Mouse (Mus musculus) cortical plate, adult 2 months (tissue): ENCODE measurements around the gene Prpf39. TPM values are rescaled to one million over a fixed set of nuclear protein-coding genes. Genes with fewer than 3 reads are reported as not detected.

Experiments used
- H3K27ac ChIP-seq: fragments of 200-500 bp; 2 replicates; pipeline ENCODE4 v1.5.1; 2012; ENCODE audit warnings: low read length, control low read depth, inconsistent platforms; ENCODE audit not compliant: insufficient read depth
- H3K4me1 ChIP-seq: fragments of 200-500 bp; 2 replicates; pipeline ENCODE4 v1.6.1; 2011; ENCODE audit warnings: low read length; ENCODE audit not compliant: control insufficient read depth, insufficient read depth
- H3K4me3 ChIP-seq: fragments of 200-500 bp; 2 replicates; pipeline ENCODE4 v1.5.1; 2011; ENCODE audit warnings: mild to moderate bottlenecking, low read length, control low read depth; ENCODE audit not compliant: insufficient read depth
- CTCF ChIP-seq: fragments of 200-500 bp; IDR thresholded peaks from 2 replicates; pipeline ENCODE4 v1.5.1; 2011; ENCODE audit warnings: mild to moderate bottlenecking, control low read depth, low read length; ENCODE audit not compliant: insufficient read depth; ENCODE audit errors: extremely low read depth
- POLR2A ChIP-seq: fragments of 200-500 bp; IDR thresholded peaks from 2 replicates; pipeline ENCODE4 v1.6.1; 2011; ENCODE audit warnings: mild to moderate bottlenecking, low read length, control low read depth; ENCODE audit not compliant: insufficient read depth; ENCODE audit errors: extremely low read depth
- polyA plus RNA-seq: library from polyadenylated mRNA; depleted of rRNA; stranded (reverse); fragments of >200 nt; gene quantifications from 2 replicates; pipeline ENCODE4 v1.2.3, GENCODE M21; 2012; rRNA removed

Prpf39 gene
- polyA plus RNA-seq, 1 experiment, result 39.3 TPM

- TF ChIP-seq CTCF (no peak), POLR2A (no peak)
- Histone ChIP-seq H3K27ac (no peak overlapping the region), H3K4me1 (no peaks in the 10 kb centered on the region), H3K4me3 (no peak overlapping the region)
These were observed 76.7 kb downstream of the Prpf39 start for GRCm38 (mm10) chr12:65112811-65113210.

Other genes with a start within 250 kb of the Prpf39 start
- gene Gm527, start 118.4 kb upstream of the Prpf39 start, polyA plus RNA-seq, result 8.3 and 11.4 TPM in 2 replicates
- gene Klhl28, start 70.8 kb upstream of the Prpf39 start, polyA plus RNA-seq, result 10.6 and 11.2 TPM in 2 replicates
- gene Togaram1, start 70.5 kb upstream of the Prpf39 start, polyA plus RNA-seq, result 21.4 and 24.2 TPM in 2 replicates
- gene Fkbp3, start 37.7 kb downstream of the Prpf39 start, polyA plus RNA-seq, result 244 and 271 TPM in 2 replicates
- gene Fancm, start 39.3 kb downstream of the Prpf39 start, polyA plus RNA-seq, result 5.8 and 6.1 TPM in 2 replicates
- 0.28 and 0.56 TPM in 2 replicates for gene Mis18bp1, start 136.3 kb downstream of the Prpf39 start, polyA plus RNA-seq
- not detected in 2 replicates for gene Wdr20rt, start 189.2 kb downstream of the Prpf39 start, polyA plus RNA-seq